Comparison of ENCODE assay signal across 8 mouse cellular contexts in genomic region chrX:73964363-73964762, GRCm38 (mm10). TPM values are rescaled to one million over a fixed set of nuclear protein-coding genes. Genes with fewer than 3 reads are reported as not detected.
DNase-seq lines count a peak whose midpoint lies in the region; ATAC-seq and TF ChIP-seq lines count a peak whose summit lies in the region.

No protein-coding gene starts in this region.

- 18% methylated on average over 3 of the region's 3 CpGs for WGBS in heart, adult 2 months
- WGBS in embryonic facial prominence, embryonic 11.5 days: 54% methylated on average over 3 of the region's 3 CpGs
- WGBS in hindbrain, embryonic 16.5 days: 48% methylated on average over 3 of the region's 3 CpGs
- 19% methylated on average over 3 of the region's 3 CpGs for WGBS in liver, embryonic 16.5 days (ENCODE audit: insufficient replicate concordance)

- H3K36me3 ChIP-seq in heart, adult 2 months (ENCODE audit: control insufficient read depth, insufficient read depth, low read length): peaks cover 8% of the 10 kb centered on the region; the same call in 1 of the 2 replicates
- H3K36me3 ChIP-seq in embryonic facial prominence, embryonic 11.5 days (replicated peaks; ENCODE audit: control insufficient read depth, insufficient read depth, low read depth, low read length): no peaks in the 10 kb centered on the region
- peaks cover 2% of the 10 kb centered on the region; the same call in 1 of the 2 replicates for H3K36me3 ChIP-seq in hindbrain, embryonic 16.5 days (ENCODE audit: control insufficient read depth, insufficient read depth, low read length)
- H3K36me3 ChIP-seq in liver, embryonic 16.5 days (ENCODE audit: control insufficient read depth, insufficient read depth): peaks cover 6% of the 10 kb centered on the region

- peak overlapping the region; percentile 12; the same call in 1 of the 2 replicates for H3K4me3 ChIP-seq in heart, adult 2 months
- peak overlapping the region; percentile 67 for H3K4me3 ChIP-seq in embryonic facial prominence, embryonic 11.5 days (ENCODE audit: low read depth, low read length)
- H3K4me3 ChIP-seq in hindbrain, embryonic 16.5 days (ENCODE audit: low read length): peak overlapping the region; percentile 63
- peak overlapping the region; percentile 85 for H3K4me3 ChIP-seq in liver, embryonic 16.5 days (ENCODE audit: low read depth, low read length)

- TF ChIP-seq CTCF in heart, adult 2 months (IDR thresholded peaks at IDR 0.05): no peak

- H3K9ac ChIP-seq in heart, adult 2 months (ENCODE audit: low read depth, low read length): no peak overlapping the region; the same call in 1 of the 2 replicates
- H3K9ac ChIP-seq in embryonic facial prominence, embryonic 11.5 days (replicated peaks; ENCODE audit: low read length): peak overlapping the region; percentile 76
- peak overlapping the region; percentile 61 for H3K9ac ChIP-seq in hindbrain, embryonic 16.5 days (ENCODE audit: low read depth, low read length)
- H3K9ac ChIP-seq in liver, embryonic 16.5 days (ENCODE audit: low read depth, low read length): peak overlapping the region; percentile 81

- no peak for TF ChIP-seq POLR2A in heart, adult 2 months (IDR thresholded peaks at IDR 0.05; ENCODE audit: insufficient read depth, low read depth, low read length)

- DNase-seq in heart, adult 2 months: peak in 1 of 2 experiments; percentile 36
- DNase-seq in heart, postnatal 25 days (ENCODE audit: low spot score): no peak
- DNase-seq in embryonic facial prominence, embryonic 11.5 days (ENCODE audit: low spot score): no peak
- DNase-seq in natural killer cell, adult 2 months (ENCODE audit: low spot score in 2 of 2): peak; percentile 11 to 22
- no peak for DNase-seq in gastrocnemius, adult 8-10 months (ENCODE audit: low spot score in 2 of 2)
- DNase-seq in left cerebral cortex, postnatal 25 days (ENCODE audit: low spot score in 2 of 2): no peak

- no peaks in the 10 kb centered on the region for H3K79me2 ChIP-seq in heart, adult 2 months (replicated peaks; ENCODE audit: control insufficient read depth, insufficient read depth, low read length)

- intact Hi-C loops in heart, adult 2 months (cut with DNase I): no loop called here
- intact Hi-C loops in heart, postnatal 25 days (cut with DNase I): loop anchor here (10.0 kb wide), 1 partner anchor 450 kb away; no protein-coding TSS in a partner anchor
- intact Hi-C loops in left cerebral cortex, postnatal 25 days (cut with DNase I): loop anchor here (10.0 kb wide), 1 partner anchor 450 kb away; no protein-coding TSS in a partner anchor

- ATAC-seq in embryonic facial prominence, embryonic 11.5 days (replicated peaks; ENCODE audit: insufficient number of reproducible peaks, low FRiP score, low TSS enrichment, low read depth): no peak
- no peak for ATAC-seq in hindbrain, embryonic 16.5 days
- ATAC-seq in liver, embryonic 16.5 days (ENCODE audit: low read depth): peak; percentile 37

- H3K27ac ChIP-seq in heart, adult 2 months: no peak overlapping the region
- H3K27ac ChIP-seq in embryonic facial prominence, embryonic 11.5 days (replicated peaks; ENCODE audit: low read depth, low read length): no peak overlapping the region
- peak overlapping the region; percentile 23 for H3K27ac ChIP-seq in hindbrain, embryonic 16.5 days (ENCODE audit: low read depth, low read length)
- H3K27ac ChIP-seq in liver, embryonic 16.5 days (ENCODE audit: low read length): peak overlapping the region; percentile 99

- TF ChIP-seq EP300 in heart, adult 2 months (IDR thresholded peaks at IDR 0.05; ENCODE audit: insufficient read depth, low read depth, low read length): no peak

- peak overlapping the region; percentile 57 for H3K4me2 ChIP-seq in embryonic facial prominence, embryonic 11.5 days (ENCODE audit: low read depth, low read length)
- peak overlapping the region; percentile 77 for H3K4me2 ChIP-seq in hindbrain, embryonic 16.5 days (ENCODE audit: low read length)
- H3K4me2 ChIP-seq in liver, embryonic 16.5 days (ENCODE audit: low read depth, low read length): peak overlapping the region; percentile 77

- H3K9me3 ChIP-seq in embryonic facial prominence, embryonic 11.5 days (replicated peaks; ENCODE audit: control insufficient read depth, low read length): no peaks in the 10 kb centered on the region
- H3K9me3 ChIP-seq in hindbrain, embryonic 16.5 days (ENCODE audit: control insufficient read depth, low read length): no peaks in the 10 kb centered on the region; the same call in 1 of the 2 replicates
- no peaks in the 10 kb centered on the region; the same call in 1 of the 2 replicates for H3K9me3 ChIP-seq in liver, embryonic 16.5 days (replicated peaks; ENCODE audit: control insufficient read depth, low read length)

- H3K27me3 ChIP-seq in heart, adult 2 months (ENCODE audit: control insufficient read depth, insufficient read depth, low read length): no peaks in the 10 kb centered on the region
- no peaks in the 10 kb centered on the region for H3K27me3 ChIP-seq in embryonic facial prominence, embryonic 11.5 days (ENCODE audit: control insufficient read depth, insufficient read depth, low read length)
- no peaks in the 10 kb centered on the region for H3K27me3 ChIP-seq in hindbrain, embryonic 16.5 days (replicated peaks; ENCODE audit: control insufficient read depth, insufficient read depth, low read length)
- no peaks in the 10 kb centered on the region for H3K27me3 ChIP-seq in liver, embryonic 16.5 days (ENCODE audit: control insufficient read depth, insufficient read depth, low read depth, low read length)

- H3K4me1 ChIP-seq in heart, adult 2 months (ENCODE audit: control insufficient read depth, insufficient read depth, low read length): peaks cover 8% of the 10 kb centered on the region
- peaks cover 3% of the 10 kb centered on the region; the same call in 1 of the 2 replicates for H3K4me1 ChIP-seq in embryonic facial prominence, embryonic 11.5 days (ENCODE audit: control insufficient read depth, insufficient read depth, low read length)
- peaks cover 22% of the 10 kb centered on the region for H3K4me1 ChIP-seq in hindbrain, embryonic 16.5 days (ENCODE audit: control insufficient read depth, insufficient read depth, low read depth, low read length)
- peaks cover 35% of the 10 kb centered on the region for H3K4me1 ChIP-seq in liver, embryonic 16.5 days (ENCODE audit: control insufficient read depth, low read depth, low read length)

RNA-seq across cellular contexts. Expression of gene Hcfc1, which starts 1.8 kb away (rescaled TPM):
- total RNA-seq in heart, adult 2 months (2021): 10 to 100 TPM; 37.0 to 37.9 TPM
- 26.3 and 27.6 TPM in 2 replicates for polyA plus RNA-seq in heart, adult 2 months (2012; rRNA removed)
- 10 to 100 TPM; 39.3 to 41.8 TPM for total RNA-seq in heart, postnatal 25 days (2021)
- polyA plus RNA-seq in embryonic facial prominence, embryonic 11.5 days (2014; fragmentation: Nextera tagmentation; extraction: Ambion mirVana): 71.4 and 77.2 TPM in 2 replicates
- 38.1 and 44.2 TPM in 2 replicates for polyA plus RNA-seq in hindbrain, embryonic 16.5 days (2015; fragmentation: Nextera tagmentation; extraction: Ambion mirVana)
- 28.0 and 31.1 TPM in 2 replicates for polyA plus RNA-seq in liver, embryonic 16.5 days (2015; fragmentation: Nextera tagmentation; extraction: Ambion mirVana)
- total RNA-seq in gastrocnemius, adult 8-10 months (2022): 10 to 100 TPM; 29.8 to 34.0 (median 32.0) TPM
- total RNA-seq in left cerebral cortex, postnatal 25 days (2021): 10 to 100 TPM; 69.9 to 70.4 TPM

RNA-seq across cellular contexts. Expression of gene Renbp, which starts 33.7 kb away (rescaled TPM):
- total RNA-seq in heart, adult 2 months (2021): 1 to 10 TPM; 3.7 to 7.1 TPM
- polyA plus RNA-seq in heart, adult 2 months (2012; rRNA removed): 5.1 and 7.3 TPM in 2 replicates
- 1 to 10 TPM; 5.8 to 6.2 TPM for total RNA-seq in heart, postnatal 25 days (2021)
- polyA plus RNA-seq in embryonic facial prominence, embryonic 11.5 days (2014; fragmentation: Nextera tagmentation; extraction: Ambion mirVana): 20.3 and 24.3 TPM in 2 replicates
- 15.2 and 16.8 TPM in 2 replicates for polyA plus RNA-seq in hindbrain, embryonic 16.5 days (2015; fragmentation: Nextera tagmentation; extraction: Ambion mirVana)
- 21.3 and 24.6 TPM in 2 replicates for polyA plus RNA-seq in liver, embryonic 16.5 days (2015; fragmentation: Nextera tagmentation; extraction: Ambion mirVana)
- 1 to 10 TPM in 3 of 4 experiments, under 1 TPM in 1; 0.87 to 2.3 (median 1.5) TPM for total RNA-seq in gastrocnemius, adult 8-10 months (2022)
- 1 to 10 TPM; 4.4 to 4.9 TPM for total RNA-seq in left cerebral cortex, postnatal 25 days (2021)

RNA-seq across cellular contexts. Expression of gene Naa10, which starts 42.6 kb away (rescaled TPM):
- total RNA-seq in heart, adult 2 months (2021): 10 to 100 TPM; 50.2 to 63.7 TPM
- 57.2 and 64.5 TPM in 2 replicates for polyA plus RNA-seq in heart, adult 2 months (2012; rRNA removed)
- 10 to 100 TPM; 61.5 to 69.3 TPM for total RNA-seq in heart, postnatal 25 days (2021)
- 154 and 159 TPM in 2 replicates for polyA plus RNA-seq in embryonic facial prominence, embryonic 11.5 days (2014; fragmentation: Nextera tagmentation; extraction: Ambion mirVana)
- 89.5 and 92.9 TPM in 2 replicates for polyA plus RNA-seq in hindbrain, embryonic 16.5 days (2015; fragmentation: Nextera tagmentation; extraction: Ambion mirVana)
- 69.0 and 70.6 TPM in 2 replicates for polyA plus RNA-seq in liver, embryonic 16.5 days (2015; fragmentation: Nextera tagmentation; extraction: Ambion mirVana)
- 10 to 100 TPM; 46.6 to 61.8 (median 47.7) TPM for total RNA-seq in gastrocnemius, adult 8-10 months (2022)
- 10 to 100 TPM; 45.4 to 53.4 TPM for total RNA-seq in left cerebral cortex, postnatal 25 days (2021)

RNA-seq across cellular contexts. Expression of gene Arhgap4, which starts 42.7 kb away (rescaled TPM):
- 1 to 10 TPM; 1.5 to 1.8 TPM for total RNA-seq in heart, adult 2 months (2021)
- polyA plus RNA-seq in heart, adult 2 months (2012; rRNA removed): 5.7 and 7.7 TPM in 2 replicates
- 1 to 10 TPM; 1.5 to 1.8 TPM for total RNA-seq in heart, postnatal 25 days (2021)
- 1.5 and 2.0 TPM in 2 replicates for polyA plus RNA-seq in embryonic facial prominence, embryonic 11.5 days (2014; fragmentation: Nextera tagmentation; extraction: Ambion mirVana)
- polyA plus RNA-seq in hindbrain, embryonic 16.5 days (2015; fragmentation: Nextera tagmentation; extraction: Ambion mirVana): 2.7 TPM in 2 replicates
- 6.6 and 7.7 TPM in 2 replicates for polyA plus RNA-seq in liver, embryonic 16.5 days (2015; fragmentation: Nextera tagmentation; extraction: Ambion mirVana)
- 1 to 10 TPM in 1 of 4 experiments, under 1 TPM in 3; 0.22 to 1.1 (median 0.57) TPM for total RNA-seq in gastrocnemius, adult 8-10 months (2022)
- total RNA-seq in left cerebral cortex, postnatal 25 days (2021): 1 to 10 TPM; 3.6 to 4.7 TPM

RNA-seq across cellular contexts. Expression of gene Irak1, which starts 59.4 kb away (rescaled TPM):
- total RNA-seq in heart, adult 2 months (2021): 10 to 100 TPM; 56.7 to 58.0 TPM
- 112 and 128 TPM in 2 replicates for polyA plus RNA-seq in heart, adult 2 months (2012; rRNA removed)
- 10 to 100 TPM; 58.1 to 60.1 TPM for total RNA-seq in heart, postnatal 25 days (2021)
- 28.0 and 31.3 TPM in 2 replicates for polyA plus RNA-seq in embryonic facial prominence, embryonic 11.5 days (2014; fragmentation: Nextera tagmentation; extraction: Ambion mirVana)
- 38.4 and 48.5 TPM in 2 replicates for polyA plus RNA-seq in hindbrain, embryonic 16.5 days (2015; fragmentation: Nextera tagmentation; extraction: Ambion mirVana)
- polyA plus RNA-seq in liver, embryonic 16.5 days (2015; fragmentation: Nextera tagmentation; extraction: Ambion mirVana): 19.9 and 25.7 TPM in 2 replicates
- 10 to 100 TPM; 34.9 to 39.0 (median 37.5) TPM for total RNA-seq in gastrocnemius, adult 8-10 months (2022)
- 10 to 100 TPM; 39.5 to 44.0 TPM for total RNA-seq in left cerebral cortex, postnatal 25 days (2021)

Comparison
In these comparisons a context has a peak if more than half of its experiments do, and no peak if none do; other contexts are left out.
1. DNase-seq: peak in natural killer cell, adult 2 months (2 of 2); none in heart, postnatal 25 days (single experiment), embryonic facial prominence, embryonic 11.5 days (single experiment), gastrocnemius, adult 8-10 months (0 of 2) and left cerebral cortex, postnatal 25 days (0 of 2).
2. H3K27ac ChIP-seq: peak in hindbrain, embryonic 16.5 days (single experiment) and liver, embryonic 16.5 days (single experiment); none in heart, adult 2 months (single experiment) and embryonic facial prominence, embryonic 11.5 days (single experiment).
3. H3K4me3 ChIP-seq: peak in every context shown above with its lines; median percentile 85 in liver, embryonic 16.5 days; 67 in embryonic facial prominence, embryonic 11.5 days; 63 in hindbrain, embryonic 16.5 days; 12 in heart, adult 2 months.
4. Peak in every context shown above with its lines, with median percentiles within 50 percentile points of each other: H3K4me2 ChIP-seq.